Mouse (Mus musculus): ENCODE data around the gene Ovgp1. TPM values are rescaled to one million over a fixed set of nuclear protein-coding genes. Genes with fewer than 3 reads are reported as not detected.

Gene Ovgp1
- 0.31 and 0.50 TPM in 2 replicates for polyA plus RNA-seq (2012; rRNA removed)

GRCm38 (mm10) chr3:105973411-105973810 is at the start of gene Ovgp1:
Gene Ovgp1, plus strand, starts transcription at chr3:105973711.

GRCm38 (mm10) chr3:105932240-105933071 is 41.1 kb upstream of the Ovgp1 start, which contains the start of gene I830077J02Rik:
Gene I830077J02Rik, minus strand, starts transcription at chr3:105932664.

GRCm38 (mm10) chr3:105958974-105959580 is 14.4 kb upstream of the Ovgp1 start, which contains the start of gene Wdr77:
Gene Wdr77, plus strand, starts transcription at chr3:105959369.

GRCm38 (mm10) chr3:105959999-105960398 is 13.5 kb upstream of the Ovgp1 start, which contains the start of gene Atp5f1:
Gene Atp5f1, minus strand, starts transcription at chr3:105960099.

GRCm38 (mm10) chr3:106014546-106014945 is 41.0 kb downstream of the Ovgp1 start, which contains the start of gene Pifo:
Gene Pifo, minus strand, starts transcription at chr3:106014646.

GRCm38 (mm10) chr3:106032781-106033180 is 59.3 kb downstream of the Ovgp1 start, which contains the start of gene Chil5:
Gene Chil5, minus strand, starts transcription at chr3:106032814.

Other genes with a start within 250 kb of the Ovgp1 start
- 2.4 and 4.9 TPM in 2 replicates for gene Rap1a, start 172.4 kb upstream of the Ovgp1 start, polyA plus RNA-seq (2012; rRNA removed)
- gene Adora3, start 102.9 kb upstream of the Ovgp1 start, polyA plus RNA-seq (2012; rRNA removed) = 0.45 and 0.51 TPM in 2 replicates
- gene Tmigd3, start 102.8 kb upstream of the Ovgp1 start, polyA plus RNA-seq (2012; rRNA removed) = 0.27 and 0.87 TPM in 2 replicates
- 0.37 and 0.62 TPM in 2 replicates for gene I830077J02Rik, start 41.0 kb upstream of the Ovgp1 start, polyA plus RNA-seq (2012; rRNA removed)
- 14.5 and 19.2 TPM in 2 replicates for gene Wdr77, start 14.3 kb upstream of the Ovgp1 start, polyA plus RNA-seq (2012; rRNA removed)
- 139 and 159 TPM in 2 replicates for gene Atp5f1, start 13.6 kb upstream of the Ovgp1 start, polyA plus RNA-seq (2012; rRNA removed)
- not detected in 2 replicates for gene Pifo, start 40.9 kb downstream of the Ovgp1 start, polyA plus RNA-seq (2012; rRNA removed)
- not detected in 2 replicates for gene Chil5, start 59.1 kb downstream of the Ovgp1 start, polyA plus RNA-seq (2012; rRNA removed)
- gene Chia1, start 139.5 kb downstream of the Ovgp1 start, polyA plus RNA-seq (2012; rRNA removed) = not detected in 2 replicates
- 0.07 TPM in 1 of 2 replicates, not detected in the other for gene Chil3, start 193.9 kb downstream of the Ovgp1 start, polyA plus RNA-seq (2012; rRNA removed)
- gene Chil4, start 245.8 kb downstream of the Ovgp1 start, polyA plus RNA-seq (2012; rRNA removed) = not detected in 2 replicates